Mouse (Mus musculus) CH12.LX (cell line): ENCODE data around the gene Wasf3. TPM values are rescaled to one million over a fixed set of nuclear protein-coding genes. Genes with fewer than 3 reads are reported as not detected.

Experiments
- DNase-seq: peaks from one replicate; pipeline ENCODE4 v3.0.0-alpha.2; 2013; ENCODE audit errors: extremely low read depth
- H3K27ac ChIP-seq: 2 replicates; pipeline ENCODE4 v1.5.1; 2012; ENCODE audit warnings: low read depth, mild to moderate bottlenecking, control low read depth, moderate library complexity; ENCODE audit not compliant: insufficient read depth
- H3K27me3 ChIP-seq: replicated peaks from 2 replicates; pipeline ENCODE3; 2012; ENCODE audit warnings: inconsistent platforms
- H3K36me3 ChIP-seq, 2 experiments: replicated peaks in 1 of 2; 2 replicates each; pipeline versions ENCODE3 to v1.6.1; 2012; ENCODE audit warnings: inconsistent platforms in 1 of 2, low read length in 1 of 2, mild to moderate bottlenecking in 1 of 2, mixed read lengths in 1 of 2, moderate library complexity in 1 of 2; ENCODE audit not compliant: control insufficient read depth in 1 of 2, insufficient read depth in 1 of 2
- H3K4me1 ChIP-seq, 2 experiments: 2 replicates each; pipeline ENCODE4 v1.6.1; 2012; ENCODE audit warnings: inconsistent platforms in 1 of 2, moderate library complexity in 1 of 2; ENCODE audit not compliant: insufficient read depth in 2 of 2, control insufficient read depth in 1 of 2
- H3K4me2 ChIP-seq: 2 replicates; pipeline ENCODE4 v1.6.1; 2012; ENCODE audit warnings: low read depth, mild to moderate bottlenecking, control low read depth; ENCODE audit not compliant: poor library complexity, insufficient read depth, severe bottlenecking
- H3K4me3 ChIP-seq, 3 experiments: fragments of 150-350 bp in 1 of 3; sonication (generic) in 1 of 3; replicated peaks in 1 of 3; 2 replicates each; pipeline versions ENCODE3 to v1.5.1; 2011 to 2012; ENCODE audit warnings: low read depth in 2 of 3, low read length in 2 of 3, mild to moderate bottlenecking in 2 of 3, moderate library complexity in 2 of 3, control low read depth in 1 of 3, improper control_type of control experiment in 1 of 3, inconsistent platforms in 1 of 3, mixed read lengths in 1 of 3; ENCODE audit not compliant: poor library complexity in 1 of 3
- H3K79me2 ChIP-seq: replicated peaks from 2 replicates; pipeline ENCODE4 v1.6.1; 2012; ENCODE audit warnings: mild to moderate bottlenecking, moderate library complexity; ENCODE audit not compliant: control insufficient read depth, poor library complexity, insufficient read depth, severe bottlenecking; ENCODE audit errors: extremely low read depth
- H3K9ac ChIP-seq: 2 replicates; pipeline ENCODE4 v1.6.1; 2012; ENCODE audit warnings: low read depth, mild to moderate bottlenecking, control low read depth, moderate library complexity; ENCODE audit not compliant: insufficient read depth
- H3K9me3 ChIP-seq: replicated peaks from 2 replicates; pipeline ENCODE3; 2012; ENCODE audit warnings: low read length, inconsistent platforms, mixed read lengths
- CHD1 ChIP-seq: IDR thresholded peaks from 2 replicates; pipeline ENCODE4 v1.6.1; 2012; ENCODE audit warnings: low read depth, low read length, improper control_type of control experiment, inconsistent platforms
- CHD2 ChIP-seq: IDR thresholded peaks from 2 replicates; pipeline ENCODE4 v1.6.1; 2011; ENCODE audit warnings: low read length, improper control_type of control experiment
- CTCF ChIP-seq, 2 experiments: IDR thresholded peaks in 1 of 2; conservative IDR thresholded peaks in 1 of 2; 2 replicates each; pipeline ENCODE4 v1.5.1; 2011 to 2012; ENCODE audit warnings: low read depth in 2 of 2, low read length in 2 of 2, improper control_type of control experiment in 1 of 2, inconsistent platforms in 1 of 2, mild to moderate bottlenecking in 1 of 2, moderate library complexity in 1 of 2
- ELF1 ChIP-seq: IDR thresholded peaks from 2 replicates; pipeline ENCODE4 v1.6.1; 2014; ENCODE audit warnings: low read depth, mild to moderate bottlenecking, inconsistent platforms, low read length, improper control_type of control experiment
- ETS1 ChIP-seq: conservative IDR thresholded peaks from 2 replicates; pipeline ENCODE4 v1.6.1; 2012; ENCODE audit warnings: low read depth, mild to moderate bottlenecking, inconsistent platforms, low read length, improper control_type of control experiment, moderate library complexity
- JUN ChIP-seq: IDR thresholded peaks from 2 replicates; pipeline ENCODE4 v1.6.1; 2011; ENCODE audit warnings: low read depth, mild to moderate bottlenecking, low read length, improper control_type of control experiment, moderate library complexity; ENCODE audit not compliant: insufficient read depth
- JUND ChIP-seq: conservative IDR thresholded peaks from 2 replicates; pipeline ENCODE4 v1.6.1; 2011; ENCODE audit warnings: low read depth, low read length, improper control_type of control experiment
- KAT2A ChIP-seq: IDR thresholded peaks from 2 replicates; pipeline ENCODE4 v1.6.1; 2012; ENCODE audit warnings: low read length, improper control_type of control experiment, inconsistent platforms; ENCODE audit not compliant: insufficient replicate concordance
- MAX ChIP-seq: IDR thresholded peaks from 2 replicates; pipeline ENCODE4 v1.6.1; 2011; ENCODE audit warnings: low read length, improper control_type of control experiment
- MXI1 ChIP-seq: IDR thresholded peaks from 2 replicates; pipeline ENCODE4 v1.6.1; 2011; ENCODE audit warnings: mild to moderate bottlenecking, low read depth, low read length, improper control_type of control experiment
- MYC ChIP-seq: IDR thresholded peaks from 2 replicates; pipeline ENCODE4 v1.6.1; 2011; ENCODE audit warnings: low read depth, mild to moderate bottlenecking, improper control_type of control experiment, low read length
- NRF1 ChIP-seq: IDR thresholded peaks from 2 replicates; pipeline ENCODE4 v1.6.1; 2014; ENCODE audit warnings: low read depth, mild to moderate bottlenecking, inconsistent platforms, low read length, improper control_type of control experiment, moderate library complexity
- POLR2AphosphoS2 ChIP-seq: IDR thresholded peaks from 2 replicates; pipeline ENCODE4 v1.6.1; 2011; ENCODE audit warnings: low read depth, low read length, improper control_type of control experiment
- RCOR1 ChIP-seq: conservative IDR thresholded peaks from 2 replicates; pipeline ENCODE4 v1.6.1; 2012; ENCODE audit warnings: low read depth, mild to moderate bottlenecking, inconsistent platforms, low read length, improper control_type of control experiment
- SMC3 ChIP-seq: IDR thresholded peaks from 2 replicates; pipeline ENCODE4 v1.6.1; 2011; ENCODE audit warnings: low read depth, low read length, improper control_type of control experiment
- TCF12 ChIP-seq: IDR thresholded peaks from 2 replicates; pipeline ENCODE4 v1.6.1; 2014; ENCODE audit warnings: low read depth, mild to moderate bottlenecking, inconsistent platforms, low read length, improper control_type of control experiment
- USF2 ChIP-seq: conservative IDR thresholded peaks from 2 replicates; pipeline ENCODE4 v1.6.1; 2011; ENCODE audit warnings: low read depth, low read length, improper control_type of control experiment
- ZMIZ1 ChIP-seq: IDR thresholded peaks from 2 replicates; pipeline ENCODE4 v1.6.1; 2012; ENCODE audit warnings: low read depth, mild to moderate bottlenecking, inconsistent platforms, low read length, improper control_type of control experiment
- ZNF384 ChIP-seq: IDR thresholded peaks from 2 replicates; pipeline ENCODE4 v1.6.1; 2012; ENCODE audit warnings: low read depth, low read length, improper control_type of control experiment, inconsistent platforms
- dilution Hi-C: fragments of 300-500 bp; cut with MboI; formaldehyde crosslinking; loops from 2 replicates; pipeline ENCODE4 v1.14.3; 2020; ENCODE audit warnings: low sequenced_read_pairs; ENCODE audit not compliant: extremely low pct_unique_long_range_greater_than_20kb, extremely low pct_ligation_motif_present
- in situ Hi-C: fragments of 300-500 bp; cut with MboI; formaldehyde crosslinking; loops from 3 replicates; pipeline ENCODE4 v1.14.3; 2019; ENCODE audit warnings: low sequenced_read_pairs, low pct_ligation_motif_present, low pct_unique_long_range_greater_than_20kb, mixed read lengths
- polyA plus RNA-seq: library from polyadenylated mRNA; unstranded; fragments of >175 nt; gene quantifications from 2 replicates; pipeline ENCODE4 v1.2.1, GENCODE M21; 2012; ENCODE audit warnings: low read depth; ENCODE audit not compliant: insufficient read length
- total RNA-seq, 2 experiments: library from RNA; depleted of rRNA; stranded (reverse); fragments of 300-350 nt in 1 of 2; fragments of >200 nt in 1 of 2; gene quantifications; 2 replicates each; pipeline ENCODE4 v1.2.3; 2012 to 2014

Wasf3 gene
- total and polyA plus RNA-seq, 3 experiments: not detected

- dilution Hi-C loops: no loop called here
- Histone ChIP-seq H3K4me3 (no peak overlapping the region), H3K27ac (no peak overlapping the region), H3K27me3 (peaks cover 4% of the 10 kb centered on the region), H3K4me1 (no peaks in the 10 kb centered on the region), H3K9me3 (peaks cover 9% of the 10 kb centered on the region), H3K4me2 (no peak overlapping the region), H3K36me3 (no peaks in the 10 kb centered on the region), H3K9ac (no peak overlapping the region), H3K79me2 (no peaks in the 10 kb centered on the region)
- TF ChIP-seq KAT2A: no peak
- no peak for TF ChIP-seq CTCF (conservative IDR thresholded peaks at IDR 0.05 in 1 of 2, IDR thresholded peaks at IDR 0.05 in 1 of 2; ENCODE audit: low read depth in 2 of 2, low read length in 2 of 2)
- no peak for TF ChIP-seq NRF1
- no peak for TF ChIP-seq ELF1
- TF ChIP-seq MAX: no peak
- TF ChIP-seq POLR2AphosphoS2: no peak
- no peak for TF ChIP-seq TCF12
- no peak for TF ChIP-seq ZMIZ1
- no peak for TF ChIP-seq MXI1
- no peak for TF ChIP-seq JUN
- no peak for TF ChIP-seq CHD1
- no peak for TF ChIP-seq RCOR1
- TF ChIP-seq MYC: no peak
- in situ Hi-C loops: no loop called here
- DNase-seq: no peak
These were observed 52.0 kb downstream of the Wasf3 start for GRCm38 (mm10) chr5:146436796-146437195.

DNA sequence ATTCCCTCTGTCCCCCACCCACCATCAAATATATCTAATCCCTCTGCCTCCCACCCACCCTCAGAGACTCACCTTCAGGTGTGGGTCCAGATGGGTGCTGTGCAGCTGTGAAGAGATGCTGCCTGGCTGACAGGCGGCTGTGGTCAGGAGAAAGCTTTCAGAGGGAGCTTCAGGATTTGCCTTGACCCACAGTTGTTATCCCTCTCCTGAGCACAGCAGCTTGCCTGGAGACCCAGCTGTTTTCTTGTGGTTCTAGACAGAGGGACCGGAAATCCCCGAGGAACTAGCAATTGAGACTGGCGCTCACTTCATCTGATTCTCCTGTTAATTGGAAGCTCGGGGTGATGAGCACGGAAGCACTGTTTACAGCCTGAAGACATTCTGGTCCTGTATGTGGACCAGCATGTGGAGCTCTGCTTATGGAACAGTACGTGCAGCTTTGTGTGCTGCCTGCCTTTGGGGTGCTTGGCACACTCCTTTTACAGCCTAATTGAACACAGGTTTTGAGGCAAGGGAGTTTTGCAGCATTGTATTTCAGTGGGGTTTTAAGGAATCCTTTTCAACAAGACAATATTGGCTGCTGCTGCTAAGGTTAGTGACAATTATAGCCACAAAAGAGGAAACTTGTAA lies 54.5 kb downstream of the Wasf3 start:
- no peak for DNase-seq
- H3K9ac ChIP-seq: no peak overlapping the region

More for the DNA sequence above, 54.5 kb downstream of the Wasf3 start:
- H3K4me2 ChIP-seq: no peak overlapping the region
- H3K4me3 ChIP-seq: no peak overlapping the region
- no peaks in the 10 kb centered on the region for H3K4me1 ChIP-seq
- dilution Hi-C loops: no loop called here
- H3K27ac ChIP-seq: no peak overlapping the region
- in situ Hi-C loops: no loop called here
- peaks cover 9% of the 10 kb centered on the region for H3K9me3 ChIP-seq
- TF ChIP-seq SMC3: no peak
- no peak for TF ChIP-seq POLR2AphosphoS2
- no peak for TF ChIP-seq ZMIZ1
- TF ChIP-seq CHD2: no peak
- no peak for TF ChIP-seq KAT2A
- TF ChIP-seq USF2: no peak
- no peak for TF ChIP-seq JUND
- TF ChIP-seq ETS1: no peak
- no peak for TF ChIP-seq ZNF384
- no peaks in the 10 kb centered on the region for H3K36me3 ChIP-seq
- H3K79me2 ChIP-seq: no peaks in the 10 kb centered on the region
- peaks cover 11% of the 10 kb centered on the region for H3K27me3 ChIP-seq
